Mouse (Mus musculus) MEL (cell line): ENCODE data around the gene Olfr955. TPM values are rescaled to one million over a fixed set of nuclear protein-coding genes. Genes with fewer than 3 reads are reported as not detected.

Experiments
- DNase-seq: peaks from one replicate; pipeline ENCODE4 v3.0.0; 2011; ENCODE audit warnings: low read depth, low spot score
- H3K27ac ChIP-seq: 2 replicates; pipeline ENCODE4 v1.5.1; 2012; ENCODE audit warnings: low read depth, mild to moderate bottlenecking, control low read depth, low read length, moderate library complexity; ENCODE audit not compliant: control insufficient read depth
- H3K27me3 ChIP-seq, 2 experiments: fragments of 150-350 bp in 1 of 2; sonication (generic) in 1 of 2; 2 replicates each; pipeline ENCODE4 v1.6.1; 2012; ENCODE audit warnings: low read length in 2 of 2, mild to moderate bottlenecking in 2 of 2, improper control_type of control experiment in 1 of 2, moderate library complexity in 1 of 2; ENCODE audit not compliant: insufficient read depth in 2 of 2, control insufficient read depth in 1 of 2
- H3K36me3 ChIP-seq, 2 experiments: 2 replicates each; pipeline ENCODE4 v1.6.1; 2012 to 2014; ENCODE audit warnings: low read length in 2 of 2, improper control_type of control experiment in 1 of 2, inconsistent platforms in 1 of 2, mild to moderate bottlenecking in 1 of 2; ENCODE audit not compliant: insufficient read depth in 2 of 2, control insufficient read depth in 1 of 2
- H3K4me1 ChIP-seq, 2 experiments: fragments of 150-350 bp in 1 of 2; sonication (generic) in 1 of 2; 2 replicates each; pipeline ENCODE4 v1.6.1; 2012; ENCODE audit warnings: low read length in 2 of 2, improper control_type of control experiment in 1 of 2, mild to moderate bottlenecking in 1 of 2; ENCODE audit not compliant: insufficient read depth in 2 of 2, control insufficient read depth in 1 of 2
- H3K4me3 ChIP-seq, 2 experiments: fragments of 150-350 bp in 1 of 2; sonication (generic) in 1 of 2; 2 replicates each; pipeline ENCODE4 v1.5.1; 2012; ENCODE audit warnings: low read depth in 2 of 2, low read length in 2 of 2, mild to moderate bottlenecking in 2 of 2, moderate library complexity in 2 of 2, control low read depth in 1 of 2, improper control_type of control experiment in 1 of 2; ENCODE audit not compliant: control insufficient read depth in 1 of 2, insufficient read depth in 1 of 2
- H3K79me2 ChIP-seq: 2 replicates; pipeline ENCODE4 v1.6.1; 2012; ENCODE audit warnings: mild to moderate bottlenecking, low read length, moderate library complexity; ENCODE audit not compliant: control insufficient read depth, poor library complexity, insufficient read depth
- H3K9ac ChIP-seq: 2 replicates; pipeline ENCODE4 v1.6.1; 2012; ENCODE audit warnings: low read depth, mild to moderate bottlenecking, control low read depth, low read length, moderate library complexity; ENCODE audit not compliant: control insufficient read depth, poor library complexity, severe bottlenecking
- H3K9me3 ChIP-seq: fragments of 150-350 bp; sonication (generic); replicated peaks from 2 replicates; pipeline ENCODE4 v1.6.1; 2012; ENCODE audit warnings: mild to moderate bottlenecking, low read length, improper control_type of control experiment, moderate library complexity; ENCODE audit not compliant: insufficient read depth
- BHLHE40 ChIP-seq: IDR thresholded peaks from 2 replicates; pipeline ENCODE4 v1.6.1; 2012; ENCODE audit warnings: low read depth, mild to moderate bottlenecking, inconsistent platforms, low read length, improper control_type of control experiment, borderline replicate concordance
- CHD1 ChIP-seq: IDR thresholded peaks from 2 replicates; pipeline ENCODE4 v1.6.1; 2012; ENCODE audit warnings: low read depth, mild to moderate bottlenecking, inconsistent platforms, low read length, improper control_type of control experiment
- CHD2 ChIP-seq: IDR thresholded peaks from 2 replicates; pipeline ENCODE4 v1.6.1; 2011; ENCODE audit warnings: low read length, improper control_type of control experiment
- CTCF ChIP-seq, 3 experiments: IDR thresholded peaks in 2 of 3; conservative IDR thresholded peaks in 1 of 3; 2 replicates each; pipeline ENCODE4 v1.5.1; 2011 to 2012; ENCODE audit warnings: low read length in 3 of 3, low read depth in 2 of 3, mild to moderate bottlenecking in 2 of 3, improper control_type of control experiment in 1 of 3, inconsistent platforms in 1 of 3, mixed read lengths in 1 of 3, moderate library complexity in 1 of 3; ENCODE audit not compliant: control insufficient read depth in 1 of 3, insufficient read depth in 1 of 3, poor library complexity in 1 of 3, severe bottlenecking in 1 of 3
- EP300 ChIP-seq, 2 experiments: IDR thresholded peaks; 2 replicates each; pipeline ENCODE4 v1.6.1; 2011; ENCODE audit warnings: improper control_type of control experiment in 2 of 2, low read length in 2 of 2, low read depth in 1 of 2, mild to moderate bottlenecking in 1 of 2
- ETS1 ChIP-seq: IDR thresholded peaks from 2 replicates; pipeline ENCODE4 v1.6.1; 2012; ENCODE audit warnings: low read depth, mild to moderate bottlenecking, inconsistent platforms, low read length, improper control_type of control experiment, moderate library complexity
- GATA1 ChIP-seq: IDR thresholded peaks from 2 replicates; pipeline ENCODE4 v1.6.1; 2011; ENCODE audit warnings: low read depth, low read length, improper control_type of control experiment
- HCFC1 ChIP-seq: IDR thresholded peaks from 2 replicates; pipeline ENCODE4 v1.6.1; 2012; ENCODE audit warnings: low read depth, mild to moderate bottlenecking, inconsistent platforms, low read length, improper control_type of control experiment, moderate library complexity
- MAX ChIP-seq: IDR thresholded peaks from 2 replicates; pipeline ENCODE4 v1.6.1; 2011; ENCODE audit warnings: low read length, improper control_type of control experiment
- MAZ ChIP-seq: IDR thresholded peaks from 2 replicates; pipeline ENCODE4 v1.6.1; 2012; ENCODE audit warnings: low read depth, mild to moderate bottlenecking, inconsistent platforms, low read length, improper control_type of control experiment
- NELFE ChIP-seq: IDR thresholded peaks from 2 replicates; pipeline ENCODE4 v1.6.1; 2011; ENCODE audit warnings: low read depth, low read length, improper control_type of control experiment
- NRF1 ChIP-seq: IDR thresholded peaks from 2 replicates; pipeline ENCODE4 v1.6.1; 2014; ENCODE audit warnings: low read depth, mild to moderate bottlenecking, inconsistent platforms, low read length, improper control_type of control experiment, moderate library complexity; ENCODE audit not compliant: poor library complexity, insufficient read depth, severe bottlenecking
- POLR2A ChIP-seq, 2 experiments: IDR thresholded peaks; 2 replicates each; pipeline ENCODE4 v1.6.1; 2011 to 2012; ENCODE audit warnings: low read length in 2 of 2, mild to moderate bottlenecking in 2 of 2, control low read depth in 1 of 2, improper control_type of control experiment in 1 of 2, low read depth in 1 of 2, moderate library complexity in 1 of 2; ENCODE audit not compliant: control insufficient read depth in 1 of 2, insufficient read depth in 1 of 2, poor library complexity in 1 of 2
- POLR2AphosphoS2 ChIP-seq: IDR thresholded peaks from 2 replicates; pipeline ENCODE4 v1.6.1; 2011; ENCODE audit warnings: low read length, improper control_type of control experiment
- POLR2AphosphoS5 ChIP-seq: IDR thresholded peaks from 2 replicates; pipeline ENCODE4 v1.6.1; 2012; ENCODE audit warnings: low read depth, borderline replicate concordance, mild to moderate bottlenecking, inconsistent platforms, low read length, moderate library complexity, mixed read lengths
- RAD21 ChIP-seq: IDR thresholded peaks from 2 replicates; pipeline ENCODE4 v1.6.1; 2011; ENCODE audit warnings: mild to moderate bottlenecking, low read depth, low read length, improper control_type of control experiment
- RCOR1 ChIP-seq: IDR thresholded peaks from 2 replicates; pipeline ENCODE4 v1.6.1; 2012; ENCODE audit warnings: low read depth, mild to moderate bottlenecking, inconsistent platforms, low read length, improper control_type of control experiment
- SIN3A ChIP-seq: IDR thresholded peaks from 2 replicates; pipeline ENCODE4 v1.6.1; 2012; ENCODE audit warnings: low read length, improper control_type of control experiment, inconsistent platforms
- TBP ChIP-seq: IDR thresholded peaks from 2 replicates; pipeline ENCODE4 v1.8.0; 2011; ENCODE audit warnings: low read depth, low read length, improper control_type of control experiment
- TCF12 ChIP-seq: IDR thresholded peaks from 2 replicates; pipeline ENCODE4 v1.6.1; 2014; ENCODE audit warnings: low read depth, mild to moderate bottlenecking, inconsistent platforms, low read length, improper control_type of control experiment, moderate library complexity
- USF1 ChIP-seq: IDR thresholded peaks from 2 replicates; pipeline ENCODE4 v1.6.1; 2014; ENCODE audit warnings: low read depth, mild to moderate bottlenecking, inconsistent platforms, low read length, improper control_type of control experiment, moderate library complexity
- polyA plus RNA-seq, 2 experiments: library from polyadenylated mRNA; stranded (reverse) in 1 of 2; unstranded in 1 of 2; fragments of >175 nt in 1 of 2; fragments of >200 nt in 1 of 2; gene quantifications; 2 replicates each; pipeline versions ENCODE4 v1.2.1 to v1.2.4; 2012; ENCODE audit warnings: low replicate concordance in 2 of 2, low read depth in 1 of 2; ENCODE audit not compliant: insufficient read length in 2 of 2, insufficient read depth in 1 of 2, missing spikeins in 1 of 2
- total RNA-seq: library from RNA; depleted of rRNA; stranded (reverse); fragments of 300-350 nt; gene quantifications from 2 replicates; pipeline ENCODE4 v1.2.3, GENCODE M21; 2012; rRNA removed

Gene Olfr955
- total RNA-seq, result not detected in 2 replicates
- polyA plus RNA-seq, result not detected

DNA sequence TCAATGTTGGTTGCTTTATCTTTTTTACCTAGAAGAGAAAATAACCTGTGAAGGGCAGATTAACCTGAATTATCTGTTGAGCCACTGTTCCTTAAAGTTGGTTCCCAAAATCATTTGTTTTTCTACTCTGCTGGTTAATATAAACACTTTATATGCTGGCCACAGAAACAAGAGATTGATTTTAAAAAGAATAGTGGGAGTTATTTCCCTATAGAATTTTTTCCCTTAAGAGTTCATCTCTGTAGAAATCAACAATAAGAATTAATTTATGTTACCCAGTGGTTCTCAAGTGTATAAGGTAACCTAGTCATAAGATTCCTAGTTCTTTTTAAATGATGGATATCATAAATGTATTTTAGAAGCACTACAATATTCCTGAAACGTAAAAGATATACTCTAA, at the start of gene Olfr955:
Gene Olfr955 (minus strand): TSS at position 101 of the 400 bp plus-strand sequence.
- Histone ChIP-seq H3K4me1 (no peaks in the 10 kb centered on the region), H3K9ac (no peak within 1 kb of the TSS), H3K4me3 (no peak within 1 kb of the TSS), H3K27ac (no peak within 1 kb of the TSS), H3K79me2 (no peaks in the 10 kb centered on the region), H3K36me3 (no peaks in the 10 kb centered on the region), H3K27me3 (no peaks in the 10 kb centered on the region), H3K9me3 (no peaks in the 10 kb centered on the region)
- TF ChIP-seq MAZ (no peak), NELFE (no peak), TBP (no peak), TCF12 (no peak), POLR2A (IDR thresholded peaks at IDR 0.05; ENCODE audit: control insufficient read depth in 1 of 2, insufficient read depth in 1 of 2, low read depth in 1 of 2, low read length in 2 of 2, poor library complexity in 1 of 2) (no peak), POLR2AphosphoS5 (no peak), CTCF (IDR thresholded peaks at IDR 0.05 in 2 of 3, conservative IDR thresholded peaks at IDR 0.05 in 1 of 3; ENCODE audit: control insufficient read depth in 1 of 3, insufficient read depth in 1 of 3, low read depth in 2 of 3, low read length in 3 of 3, poor library complexity in 1 of 3, severe bottlenecking in 1 of 3) (no peak), CHD1 (no peak), GATA1 (no peak), CHD2 (no peak), USF1 (no peak), SIN3A (no peak), POLR2AphosphoS2 (no peak), ETS1 (no peak)
- no peak for DNase-seq

DNA sequence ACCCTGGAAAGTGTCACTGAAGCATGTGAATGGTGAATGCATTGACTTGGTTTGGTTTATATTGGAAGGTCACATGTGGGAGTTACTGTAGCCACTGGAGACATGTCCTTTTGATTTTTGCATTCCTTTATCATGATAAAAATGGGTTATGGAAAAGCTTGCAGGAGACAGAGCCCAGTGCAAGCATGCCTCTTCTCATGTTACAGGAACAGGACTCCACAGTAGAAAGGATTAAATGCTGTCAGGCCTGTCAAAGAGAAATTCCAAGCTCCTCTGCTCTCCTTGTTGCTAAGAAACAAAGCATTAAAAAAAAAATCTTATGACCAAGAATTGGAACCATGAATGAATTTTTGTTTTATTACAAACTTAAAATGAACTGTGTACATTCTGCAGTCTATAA, 46.9 kb upstream of the Olfr955 start:
- no peak overlapping the region for H3K27ac ChIP-seq
- no peak overlapping the region for H3K4me3 ChIP-seq
- no peaks in the 10 kb centered on the region for H3K79me2 ChIP-seq
- TF ChIP-seq USF1 (no peak), ETS1 (no peak)
- no peak for DNase-seq
- H3K4me1 ChIP-seq, result no peaks in the 10 kb centered on the region
- H3K9ac ChIP-seq, result no peak overlapping the region
- H3K9me3 ChIP-seq, result no peaks in the 10 kb centered on the region
- no peaks in the 10 kb centered on the region for H3K27me3 ChIP-seq
- no peaks in the 10 kb centered on the region for H3K36me3 ChIP-seq

DNA sequence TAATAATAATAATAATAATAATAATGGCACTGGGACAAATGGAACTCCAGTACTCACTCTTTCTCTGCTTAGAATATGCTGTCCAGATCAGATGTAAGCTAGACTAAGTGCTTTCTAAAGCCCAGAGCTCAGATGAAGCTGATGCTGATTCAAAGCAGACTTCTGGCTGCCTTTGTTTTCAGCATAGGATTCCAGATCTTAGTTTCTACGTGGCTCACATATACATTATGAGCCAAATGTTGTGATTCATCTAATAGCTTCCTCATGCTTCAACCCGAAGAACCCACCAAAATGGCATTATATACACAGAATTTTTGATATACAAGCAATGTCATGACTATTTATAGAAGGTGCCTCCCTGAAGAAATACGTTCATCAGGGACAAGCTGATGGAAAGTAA, 43.8 kb upstream of the Olfr955 start, which contains the start of gene Olfr957:
Gene Olfr957 (minus strand): TSS at position 279 of the 400 bp plus-strand sequence.
- H3K79me2 ChIP-seq, result no peaks in the 10 kb centered on the region
- no peak within 1 kb of the TSS for H3K27ac ChIP-seq
- H3K4me3 ChIP-seq, result no peak within 1 kb of the TSS
- no peaks in the 10 kb centered on the region for H3K27me3 ChIP-seq
- H3K9me3 ChIP-seq, result no peaks in the 10 kb centered on the region
- no peak for DNase-seq
- H3K4me1 ChIP-seq, result no peaks in the 10 kb centered on the region
- no peak within 1 kb of the TSS for H3K9ac ChIP-seq
- no peak for TF ChIP-seq NRF1
- TF ChIP-seq BHLHE40, result no peak
- TF ChIP-seq POLR2AphosphoS5, result no peak
- TF ChIP-seq RAD21, result no peak
- no peak for TF ChIP-seq USF1
- no peak for TF ChIP-seq EP300 (IDR thresholded peaks at IDR 0.05; ENCODE audit: low read depth in 1 of 2, low read length in 2 of 2)
- no peak for TF ChIP-seq NELFE
- TF ChIP-seq MAX, result no peak
- no peak for TF ChIP-seq RCOR1
- TF ChIP-seq HCFC1, result no peak
- no peaks in the 10 kb centered on the region for H3K36me3 ChIP-seq
